Mouse (Mus musculus) testis, adult 2 months (tissue): ENCODE data around the gene Adra2b.

Source experiments
- CTCF ChIP-seq: fragments of 200-500 bp; IDR thresholded peaks from 2 replicates; pipeline ENCODE4 v1.5.1; 2012; ENCODE audit warnings: low read depth, mild to moderate bottlenecking, inconsistent platforms, low read length, moderate library complexity; ENCODE audit not compliant: control insufficient read depth, insufficient read depth, insufficient replicate concordance
- POLR2A ChIP-seq: fragments of 200-500 bp; IDR thresholded peaks from 2 replicates; pipeline ENCODE4 v1.6.1; 2012; ENCODE audit warnings: low read depth, mild to moderate bottlenecking, inconsistent platforms, low read length, moderate library complexity; ENCODE audit not compliant: control insufficient read depth

- TF ChIP-seq POLR2A (no peak), CTCF (no peak)
Observed at GRCm38 (mm10) chr2:127372082-127372481, 9.1 kb downstream of the Adra2b start.
